Mouse (Mus musculus) neutrophil, adult 5-6 weeks (primary cell): ENCODE data around the gene Gtsf1. TPM values are rescaled to one million over a fixed set of nuclear protein-coding genes. Genes with fewer than 3 reads are reported as not detected.
A peak's percentile ranks its signal among the peaks of the same experiment; 100 is the strongest.

Source experiments
- ATAC-seq: fragments of 151-379, 151-347 bp; 2 replicates; pipeline ENCODE4 v1.8.0; 2017; ENCODE audit warnings: mild to moderate bottlenecking, moderate TSS enrichment; ENCODE audit not compliant: insufficient number of reproducible peaks, poor library complexity, low FRiP score, severe bottlenecking; ENCODE audit errors: extremely low read depth
- total RNA-seq: library from RNA; stranded (forward); fragments of 200-1000 nt; gene quantifications from 2 replicates; pipeline ENCODE4 v1.2.3, GENCODE M21; 2017

Gene Gtsf1
- total RNA-seq, 1 experiment from 2014 or later: not detected

- no peak for ATAC-seq
Measured at GRCm38 (mm10) chr15:103382075-103382474, 48.2 kb downstream of the Gtsf1 start.

- ATAC-seq: no peak
Measured at GRCm38 (mm10) chr15:103378665-103379356, 51.5 kb downstream of the Gtsf1 start.

GRCm38 (mm10) chr15:103377752-103378664, 52.3 kb downstream of the Gtsf1 start:
- no peak for ATAC-seq

- no peak for ATAC-seq
Measured at GRCm38 (mm10) chr15:103376837-103377269, 53.4 kb downstream of the Gtsf1 start.

- ATAC-seq: no peak
Measured at GRCm38 (mm10) chr15:103375112-103375800, 55.0 kb downstream of the Gtsf1 start.

GRCm38 (mm10) chr15:103372461-103372860, 57.8 kb downstream of the Gtsf1 start:
- no peak for ATAC-seq

GRCm38 (mm10) chr15:103371741-103372140, 58.5 kb downstream of the Gtsf1 start:
- ATAC-seq: no peak

GRCm38 (mm10) chr15:103371208-103371607, 59.1 kb downstream of the Gtsf1 start:
- no peak for ATAC-seq

- ATAC-seq: peak; percentile 59
Measured at GRCm38 (mm10) chr15:103370462-103370861, 59.8 kb downstream of the Gtsf1 start.

GRCm38 (mm10) chr15:103369123-103369522, 61.1 kb downstream of the Gtsf1 start:
- no peak for ATAC-seq

- no peak for ATAC-seq
Measured at GRCm38 (mm10) chr15:103368179-103368940, 61.9 kb downstream of the Gtsf1 start.

- peak; percentile 38; the same call in 1 of the 2 replicates for ATAC-seq
Measured at GRCm38 (mm10) chr15:103366376-103367149, 63.7 kb downstream of the Gtsf1 start, which contains the start of gene Itga5. Gene Itga5, minus strand, starts transcription at chr15:103366763.

- ATAC-seq: no peak
Measured at GRCm38 (mm10) chr15:103365471-103366375, 64.5 kb downstream of the Gtsf1 start.

- no peak for ATAC-seq
Measured at GRCm38 (mm10) chr15:103364761-103365160, 65.5 kb downstream of the Gtsf1 start.

GRCm38 (mm10) chr15:103363809-103364208, 66.5 kb downstream of the Gtsf1 start:
- ATAC-seq: no peak

GRCm38 (mm10) chr15:103362950-103363349, 67.3 kb downstream of the Gtsf1 start:
- no peak for ATAC-seq

- ATAC-seq: no peak
Measured at GRCm38 (mm10) chr15:103362333-103362732, 67.9 kb downstream of the Gtsf1 start.
